Mouse (Mus musculus): Measurements from ENCODE around the gene Fam13a.

Gene Fam13a

DNA sequence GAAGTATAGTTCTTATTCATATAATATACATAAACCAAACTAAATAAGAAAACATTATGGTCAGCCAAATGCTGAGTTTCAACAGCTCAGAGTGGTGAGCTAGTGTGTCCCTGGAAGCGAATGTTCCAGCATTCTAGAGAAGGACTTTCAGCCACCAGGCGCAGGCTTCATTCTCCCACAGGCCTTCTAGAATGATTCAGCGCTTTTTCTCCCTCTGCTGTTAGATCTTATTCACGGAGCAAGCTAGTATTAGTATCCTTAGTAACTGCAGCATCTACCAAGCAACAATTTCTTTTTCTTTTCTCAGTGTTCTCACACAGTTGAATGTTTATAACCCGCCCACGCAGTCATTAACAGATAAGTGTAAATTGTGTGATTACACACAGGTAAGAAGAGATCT, 142.1 kb downstream of the Fam13a start:
- DNase-seq (ENCODE audit: low spot score), result no peak
